Mouse (Mus musculus): ENCODE measurements around the gene Chd6.

- TF ChIP-seq POLR2A (IDR thresholded peaks at IDR 0.05; ENCODE audit: insufficient read depth, low read depth, low read length) (no peak), CTCF (IDR thresholded peaks at IDR 0.05) (no peak)
Measured at GRCm38 (mm10) chr2:161103769-161104168, 5.1 kb downstream of the Chd6 start.

Data from heart, adult 2 months (tissue).